Mouse (Mus musculus) NIH3T3 (cell line): Measurements from ENCODE around the gene Klf13.

Experiments used
- DNase-seq: peaks from one replicate; pipeline ENCODE4 v3.0.0-alpha.2; 2012; ENCODE audit warnings: low read depth

Gene Klf13

GRCm38 (mm10) chr7:63887034-63887551, 51.6 kb downstream of the Klf13 start:
- peak; percentile 84 for DNase-seq

DNA sequence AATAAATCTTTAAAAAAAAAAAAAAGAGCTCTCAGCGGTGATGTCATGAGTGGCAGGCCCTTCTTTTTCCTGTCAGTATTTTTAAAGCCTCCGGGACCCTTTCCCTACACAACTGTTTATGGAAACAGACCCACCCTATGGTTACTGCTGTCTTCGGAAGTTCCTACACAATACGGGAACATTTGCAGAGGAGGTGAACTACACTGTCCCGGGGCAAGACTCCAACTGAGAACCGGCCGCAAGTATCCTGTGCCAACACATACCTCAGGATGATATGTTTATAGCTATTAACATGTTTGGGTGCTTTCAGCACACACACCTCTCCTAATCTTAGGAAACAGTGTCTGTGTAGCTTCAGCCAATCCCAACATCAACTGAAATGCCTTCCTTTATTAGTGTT, 53.7 kb downstream of the Klf13 start:
- DNase-seq = no peak

DNA sequence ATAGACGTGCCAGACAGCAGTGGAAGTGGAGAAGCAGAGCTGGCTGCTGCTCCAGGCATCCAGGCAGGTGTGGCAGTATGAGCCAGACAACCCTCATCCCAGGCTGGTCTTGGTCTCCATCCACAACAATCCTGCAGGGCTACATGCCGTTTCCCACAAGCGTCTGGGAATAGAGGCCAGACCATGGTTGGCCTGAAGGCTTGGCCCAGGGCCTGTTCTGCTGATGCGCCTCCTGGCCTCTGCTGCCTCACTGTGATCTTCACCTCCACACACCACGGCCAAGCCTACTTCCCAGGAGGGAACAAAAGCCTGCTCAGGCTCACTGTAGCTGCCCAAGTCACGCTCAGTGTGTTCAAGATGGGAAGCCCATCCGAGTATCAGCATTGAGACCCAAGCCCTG, 56.0 kb downstream of the Klf13 start:
- no peak for DNase-seq

GRCm38 (mm10) chr7:63879583-63879982, 59.1 kb downstream of the Klf13 start:
- no peak for DNase-seq

- no peak for DNase-seq
Measured at GRCm38 (mm10) chr7:63877610-63878009, 61.1 kb downstream of the Klf13 start.

DNA sequence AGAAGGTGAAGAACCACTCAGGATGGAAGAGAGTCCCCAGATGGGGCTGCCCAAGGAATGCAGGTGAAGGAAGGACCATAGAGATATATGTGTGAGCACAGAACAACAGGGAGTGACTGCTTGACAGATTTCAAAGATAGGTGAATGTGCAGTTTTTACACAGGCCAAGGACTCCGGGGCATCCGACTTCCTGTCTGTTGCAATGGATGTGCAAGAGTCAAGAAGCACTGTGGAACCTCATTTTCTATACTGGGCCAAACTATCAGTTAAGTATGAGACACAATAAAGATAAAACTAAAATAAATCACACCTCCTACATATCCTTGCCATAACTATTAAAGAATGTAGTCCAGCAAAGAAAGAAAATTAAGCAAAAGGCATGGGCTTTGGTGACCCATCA, 62.1 kb downstream of the Klf13 start:
- DNase-seq = no peak

- peak; percentile 43 for DNase-seq
Measured at GRCm38 (mm10) chr7:63875686-63876085, 63.0 kb downstream of the Klf13 start.

- no peak for DNase-seq
Measured at GRCm38 (mm10) chr7:63873880-63874279, 64.8 kb downstream of the Klf13 start.

DNA sequence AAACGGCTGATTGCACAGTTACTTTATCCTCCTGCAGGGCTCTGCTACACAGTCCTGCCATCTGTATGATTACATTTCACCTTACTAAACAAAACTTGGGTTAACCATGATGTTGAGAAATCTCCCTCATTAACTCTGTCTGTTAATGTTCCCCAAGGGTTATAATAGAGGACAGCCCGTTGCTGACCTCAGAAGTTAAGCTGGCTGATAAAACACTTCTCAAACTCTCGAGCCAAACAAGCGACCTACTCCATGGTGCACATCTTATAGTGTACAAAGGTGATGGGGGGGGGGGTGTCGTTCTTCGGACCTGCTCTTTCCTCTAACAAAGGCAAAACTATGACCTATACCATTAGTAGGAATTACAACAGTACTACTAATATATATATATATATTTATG, 67.0 kb downstream of the Klf13 start:
- no peak for DNase-seq

- DNase-seq = no peak
Measured at GRCm38 (mm10) chr7:63868356-63868918, 70.3 kb downstream of the Klf13 start.

DNA sequence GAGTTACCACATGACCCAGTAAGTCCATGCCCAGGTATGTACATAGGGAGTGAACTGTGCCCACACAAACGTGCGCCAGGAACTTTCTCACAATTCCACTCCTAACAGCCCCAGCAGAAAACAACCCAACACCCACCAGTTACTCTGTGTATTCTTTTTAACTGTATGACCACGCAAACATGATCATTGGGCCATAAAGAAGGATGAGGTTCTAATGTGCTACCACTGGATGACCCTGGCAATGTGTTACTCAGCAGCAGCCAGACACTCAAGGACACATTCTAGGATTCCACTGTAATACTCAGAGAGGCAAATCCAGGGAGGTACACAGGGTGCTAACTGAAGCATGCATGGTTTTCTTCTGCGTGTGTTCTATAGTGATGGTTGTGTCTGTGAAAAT, 72.8 kb downstream of the Klf13 start:
- no peak for DNase-seq

- DNase-seq = no peak
Measured at GRCm38 (mm10) chr7:63863046-63863445, 75.7 kb downstream of the Klf13 start.

- DNase-seq = no peak
Measured at GRCm38 (mm10) chr7:63861123-63861522, 77.6 kb downstream of the Klf13 start.

DNA sequence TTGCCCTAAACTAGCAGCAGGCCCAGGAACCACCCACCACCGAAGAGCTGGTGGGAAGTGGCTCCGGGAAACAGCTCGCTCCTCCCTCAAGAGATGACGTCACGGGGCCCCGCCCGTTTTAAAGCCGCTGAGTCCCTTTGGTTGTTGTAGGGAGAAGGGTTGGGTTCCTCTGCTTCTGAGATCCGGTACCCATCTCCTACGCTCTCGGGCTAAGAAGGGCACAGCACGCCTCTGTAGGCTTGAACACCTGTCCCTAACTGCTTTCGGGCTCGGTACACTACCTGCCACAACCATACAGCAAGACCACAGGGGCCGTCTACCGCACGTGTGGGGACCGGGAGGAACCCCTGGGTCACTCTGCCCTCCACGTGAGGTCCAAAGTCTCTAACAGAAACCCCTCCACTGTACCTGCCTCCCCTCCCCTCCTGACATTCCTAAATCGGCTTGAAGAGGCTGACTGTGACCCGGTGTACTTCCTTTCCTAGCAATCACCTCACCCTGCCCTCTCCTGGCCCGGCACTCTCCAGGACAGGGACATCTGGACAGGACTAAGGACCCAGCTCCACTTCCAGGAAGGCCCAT, 80.1 kb downstream of the Klf13 start:
- DNase-seq = peak; percentile 13

- no peak for DNase-seq
Measured at GRCm38 (mm10) chr7:63857771-63858417, 80.8 kb downstream of the Klf13 start.

- DNase-seq = peak; percentile 82
Measured at GRCm38 (mm10) chr7:63855283-63855682, 83.4 kb downstream of the Klf13 start.

GRCm38 (mm10) chr7:63851841-63852533, 86.7 kb downstream of the Klf13 start:
- no peak for DNase-seq
